Mouse (Mus musculus): ENCODE data around the gene Arih1. TPM values are rescaled to one million over a fixed set of nuclear protein-coding genes. Genes with fewer than 3 reads are reported as not detected.
"Not testable (repeated sequence)": the region's sequence is repeated elsewhere in the genome, so short reads cannot be mapped to it uniquely, and the experiment has no call there.

Arih1 gene
- total RNA-seq, 2 experiments from 2014 or later: 97.3 to 100 TPM

GRCm38 (mm10) chr9:59464293-59464692, 22.1 kb downstream of the Arih1 start:
- DNase-seq (ENCODE audit: extremely low spot score in 1 of 2, low spot score in 1 of 2): no peak

- no peak for DNase-seq (ENCODE audit: extremely low spot score in 1 of 2, low spot score in 1 of 2)
These were observed 27.4 kb downstream of the Arih1 start for GRCm38 (mm10) chr9:59458997-59459510.

- no peak for DNase-seq (ENCODE audit: extremely low spot score in 1 of 2, low spot score in 1 of 2)
These were observed 28.0 kb downstream of the Arih1 start for GRCm38 (mm10) chr9:59458416-59458815.

GRCm38 (mm10) chr9:59457671-59458070, 28.7 kb downstream of the Arih1 start:
- no peak for DNase-seq (ENCODE audit: extremely low spot score in 1 of 2, low spot score in 1 of 2)

GRCm38 (mm10) chr9:59455404-59456068, 30.9 kb downstream of the Arih1 start:
- no peak for DNase-seq (ENCODE audit: extremely low spot score in 1 of 2, low spot score in 1 of 2)

GRCm38 (mm10) chr9:59433729-59434128, 52.7 kb downstream of the Arih1 start:
- DNase-seq (ENCODE audit: extremely low spot score in 1 of 2, low spot score in 1 of 2): no peak

GRCm38 (mm10) chr9:59431626-59432025, 54.8 kb downstream of the Arih1 start:
- no peak for DNase-seq (ENCODE audit: extremely low spot score in 1 of 2, low spot score in 1 of 2)

- DNase-seq (ENCODE audit: extremely low spot score in 1 of 2, low spot score in 1 of 2): no peak
These were observed 65.9 kb downstream of the Arih1 start for GRCm38 (mm10) chr9:59420487-59420886.

GRCm38 (mm10) chr9:59407271-59407670, 79.1 kb downstream of the Arih1 start:
- no peak for DNase-seq (ENCODE audit: extremely low spot score in 1 of 2, low spot score in 1 of 2)

GRCm38 (mm10) chr9:59389086-59389485, 97.3 kb downstream of the Arih1 start:
- no peak for DNase-seq (ENCODE audit: extremely low spot score in 1 of 2, low spot score in 1 of 2)

GRCm38 (mm10) chr9:59388311-59388710, 98.1 kb downstream of the Arih1 start:
- no peak for DNase-seq (ENCODE audit: extremely low spot score in 1 of 2, low spot score in 1 of 2)

GRCm38 (mm10) chr9:59387461-59387860, 99.0 kb downstream of the Arih1 start:
- DNase-seq (ENCODE audit: extremely low spot score in 1 of 2, low spot score in 1 of 2): no peak

GRCm38 (mm10) chr9:59375626-59376025, 110.8 kb downstream of the Arih1 start:
- no peak for DNase-seq (ENCODE audit: extremely low spot score in 1 of 2, low spot score in 1 of 2)

GRCm38 (mm10) chr9:59369646-59370045, 116.8 kb downstream of the Arih1 start:
- DNase-seq (ENCODE audit: extremely low spot score in 1 of 2, low spot score in 1 of 2): no peak

- DNase-seq (ENCODE audit: extremely low spot score in 1 of 2, low spot score in 1 of 2): no peak
These were observed 117.2 kb downstream of the Arih1 start for GRCm38 (mm10) chr9:59369220-59369619.

- not testable (repeated sequence) for DNase-seq (ENCODE audit: extremely low spot score in 1 of 2, low spot score in 1 of 2)
These were observed 125.9 kb downstream of the Arih1 start for GRCm38 (mm10) chr9:59360487-59360886.

- DNase-seq (ENCODE audit: extremely low spot score in 1 of 2, low spot score in 1 of 2): not testable (repeated sequence)
These were observed 128.4 kb downstream of the Arih1 start for GRCm38 (mm10) chr9:59358041-59358440.

- peak; percentile 73 to 79 for DNase-seq (ENCODE audit: extremely low spot score in 1 of 2, low spot score in 1 of 2)
These were observed 133.2 kb downstream of the Arih1 start, which contains the start of gene Bbs4 for GRCm38 (mm10) chr9:59353253-59353639. Gene Bbs4, minus strand, starts transcription at chr9:59353508.

GRCm38 (mm10) chr9:59352586-59353252, 133.7 kb downstream of the Arih1 start:
- peak in 1 of 2 experiments; percentile 11 for DNase-seq (ENCODE audit: extremely low spot score in 1 of 2, low spot score in 1 of 2)

GRCm38 (mm10) chr9:59346176-59346575, 140.2 kb downstream of the Arih1 start:
- DNase-seq (ENCODE audit: extremely low spot score in 1 of 2, low spot score in 1 of 2): no peak

GRCm38 (mm10) chr9:59340002-59340401, 146.4 kb downstream of the Arih1 start:
- DNase-seq (ENCODE audit: extremely low spot score in 1 of 2, low spot score in 1 of 2): peak in 1 of 2 experiments; percentile 17

- no peak for DNase-seq (ENCODE audit: extremely low spot score in 1 of 2, low spot score in 1 of 2)
These were observed 147.3 kb downstream of the Arih1 start for GRCm38 (mm10) chr9:59339107-59339506.
